Mouse (Mus musculus): Measurements from ENCODE around the gene Wdcp. TPM values are rescaled to one million over a fixed set of nuclear protein-coding genes. Genes with fewer than 3 reads are reported as not detected.

The Wdcp gene
- polyA plus RNA-seq, 1 experiment from 2014 or later = 17.8 TPM

Other genes with a start within 250 kb of the Wdcp start
- gene Fam228a, start 104.9 kb upstream of the Wdcp start, polyA plus RNA-seq (2014; fragmentation: Nextera tagmentation; extraction: Ambion mirVana) = 1.1 and 1.3 TPM in 2 replicates
- gene Pfn4, start 74.3 kb upstream of the Wdcp start, polyA plus RNA-seq (2014; fragmentation: Nextera tagmentation; extraction: Ambion mirVana) = 2.8 and 3.4 TPM in 2 replicates
- 3.2 and 4.1 TPM in 2 replicates for gene Fam228b, start 74.0 kb upstream of the Wdcp start, polyA plus RNA-seq (2014; fragmentation: Nextera tagmentation; extraction: Ambion mirVana)
- gene Sf3b6, start 25.8 kb upstream of the Wdcp start, polyA plus RNA-seq (2014; fragmentation: Nextera tagmentation; extraction: Ambion mirVana) = 309 and 321 TPM in 2 replicates
- gene Fkbp1b, start 1.7 kb upstream of the Wdcp start, polyA plus RNA-seq (2014; fragmentation: Nextera tagmentation; extraction: Ambion mirVana) = 10.3 and 17.4 TPM in 2 replicates
- 0.80 and 1.4 TPM in 2 replicates for gene Mfsd2b, start 31.1 kb downstream of the Wdcp start, polyA plus RNA-seq (2014; fragmentation: Nextera tagmentation; extraction: Ambion mirVana)
- gene Ubxn2a, start 64.4 kb downstream of the Wdcp start, polyA plus RNA-seq (2014; fragmentation: Nextera tagmentation; extraction: Ambion mirVana) = 20.6 and 26.2 TPM in 2 replicates
- gene Atad2b, start 74.0 kb downstream of the Wdcp start, polyA plus RNA-seq (2014; fragmentation: Nextera tagmentation; extraction: Ambion mirVana) = 20.4 TPM in 2 replicates

Measured in stomach, embryonic 14.5 days (tissue).